Mouse (Mus musculus) cerebellum, adult 11 months (tissue): ENCODE data around the gene Mpp1.
A peak's percentile ranks its signal among the peaks of the same experiment; 100 is the strongest.
"Not testable (repeated sequence)": the region's sequence is repeated elsewhere in the genome, so short reads cannot be mapped to it uniquely, and the experiment has no call there.

ENCODE experiments used
- DNase-seq: peaks from one replicate; pipeline ENCODE4 v3.0.0; 2022

Gene Mpp1

GRCm38 (mm10) chrX:75130467-75131160, at the start of gene Mpp1:
Gene Mpp1, minus strand, starts transcription at chrX:75131016.
- DNase-seq: peak; percentile 60

- DNase-seq: no peak
These were observed 32.9 kb upstream of the Mpp1 start, which contains the start of gene Smim9 for GRCm38 (mm10) chrX:75163670-75164069. Gene Smim9, minus strand, starts transcription at chrX:75163770.

GRCm38 (mm10) chrX:75155576-75156243, 24.9 kb upstream of the Mpp1 start:
- peak; percentile 17 for DNase-seq

- no peak for DNase-seq
These were observed 21.4 kb upstream of the Mpp1 start for GRCm38 (mm10) chrX:75152249-75152648.

GRCm38 (mm10) chrX:75150304-75150703, 19.5 kb upstream of the Mpp1 start:
- DNase-seq: no peak

GRCm38 (mm10) chrX:75148414-75148813, 17.6 kb upstream of the Mpp1 start:
- no peak for DNase-seq

GRCm38 (mm10) chrX:75143124-75143555, 12.3 kb upstream of the Mpp1 start:
- not testable (repeated sequence) for DNase-seq

GRCm38 (mm10) chrX:75138182-75138581, 7.4 kb upstream of the Mpp1 start:
- no peak for DNase-seq

- no peak for DNase-seq
These were observed 6.9 kb upstream of the Mpp1 start for GRCm38 (mm10) chrX:75137729-75138128.

- no peak for DNase-seq
These were observed 6.1 kb upstream of the Mpp1 start for GRCm38 (mm10) chrX:75136938-75137337.

- no peak for DNase-seq
These were observed 1.3 kb downstream of the Mpp1 start for GRCm38 (mm10) chrX:75129474-75129873.

GRCm38 (mm10) chrX:75128333-75128980, 2.4 kb downstream of the Mpp1 start:
- peak; percentile 11 for DNase-seq

- no peak for DNase-seq
These were observed 3.9 kb downstream of the Mpp1 start for GRCm38 (mm10) chrX:75126893-75127292.

- DNase-seq: no peak
These were observed 5.2 kb downstream of the Mpp1 start for GRCm38 (mm10) chrX:75125606-75126005.

GRCm38 (mm10) chrX:75115550-75115949, 15.3 kb downstream of the Mpp1 start:
- DNase-seq: no peak

- DNase-seq: no peak
These were observed 28.5 kb downstream of the Mpp1 start for GRCm38 (mm10) chrX:75102293-75102692.

GRCm38 (mm10) chrX:75098799-75099198, 32.0 kb downstream of the Mpp1 start:
- no peak for DNase-seq

GRCm38 (mm10) chrX:75096163-75096770, 34.5 kb downstream of the Mpp1 start:
- no peak for DNase-seq

GRCm38 (mm10) chrX:75095369-75096162, 35.2 kb downstream of the Mpp1 start, which contains the start of gene Dkc1:
Gene Dkc1, plus strand, starts transcription at chrX:75095854.
- peak; percentile 89 for DNase-seq

- no peak for DNase-seq
These were observed 45.2 kb downstream of the Mpp1 start for GRCm38 (mm10) chrX:75085654-75086053.

GRCm38 (mm10) chrX:75084774-75085508, 45.9 kb downstream of the Mpp1 start, which contains the start of gene Gab3:
Gene Gab3, minus strand, starts transcription at chrX:75085458.
- DNase-seq: no peak
